Mouse (Mus musculus) midbrain, embryonic 14.5 days (tissue): ENCODE measurements around the gene Zfp866. TPM values are rescaled to one million over a fixed set of nuclear protein-coding genes. Genes with fewer than 3 reads are reported as not detected.
A peak's percentile ranks its signal among the peaks of the same experiment; 100 is the strongest.

Experiments
- ATAC-seq: fragments of 200-750 bp; cut with Nextera tagmentation; 2 replicates; pipeline ENCODE4 v1.8.0; 2017; ENCODE audit warnings: moderate number of reproducible peaks, moderate library complexity; ENCODE audit not compliant: low FRiP score, low TSS enrichment
- DNase-seq: peaks from one replicate; pipeline ENCODE4 v3.0.0-alpha.2; 2015
- H3K27ac ChIP-seq: fragments of 300-500 bp; sonication (generic); replicated peaks from 2 replicates; pipeline ENCODE4 v1.5.1; 2014; ENCODE audit warnings: mild to moderate bottlenecking, low read depth, low read length, moderate library complexity
- H3K27me3 ChIP-seq: fragments of 300-500 bp; sonication (generic); 2 replicates; pipeline ENCODE4 v1.6.1; 2014; ENCODE audit warnings: low read length, control low read depth, mixed read lengths; ENCODE audit not compliant: control insufficient read depth, insufficient read depth
- H3K36me3 ChIP-seq: fragments of 300-500 bp; sonication (generic); 2 replicates; pipeline ENCODE4 v1.6.1; 2014; ENCODE audit warnings: low read length, control low read depth; ENCODE audit not compliant: control insufficient read depth, insufficient read depth
- H3K4me1 ChIP-seq: fragments of 300-500 bp; sonication (generic); 2 replicates; pipeline ENCODE4 v1.6.1; 2014; ENCODE audit warnings: mild to moderate bottlenecking, antibody characterized with exemption, low read length, control low read depth; ENCODE audit not compliant: control insufficient read depth, insufficient read depth
- H3K4me2 ChIP-seq: fragments of 300-500 bp; sonication (generic); 2 replicates; pipeline ENCODE4 v1.6.1; 2014; ENCODE audit warnings: mild to moderate bottlenecking, low read length, moderate library complexity
- H3K4me3 ChIP-seq: fragments of 300-500 bp; sonication (generic); replicated peaks from 2 replicates; pipeline ENCODE4 v1.5.1; 2014; ENCODE audit warnings: low read depth, low read length
- H3K9ac ChIP-seq: fragments of 300-500 bp; sonication (generic); replicated peaks from 2 replicates; pipeline ENCODE4 v1.6.1; 2014; ENCODE audit warnings: mild to moderate bottlenecking, low read length, moderate library complexity
- H3K9me3 ChIP-seq: fragments of 300-500 bp; sonication (generic); 2 replicates; pipeline ENCODE4 v1.6.1; 2016; ENCODE audit warnings: low read length, control low read depth, mixed read lengths; ENCODE audit not compliant: control insufficient read depth
- WGBS: fragments of 180-500 bp; shearing (Covaris S2); extraction: QIAGEN DNeasy Blood & Tissue Kit; methylation state at CpG from one replicate; pipeline ENCODE4 v1.1.7; 2014; 5-methylcytosine and 5-hydroxymethylcytosine counted together
- polyA plus RNA-seq: library from polyadenylated mRNA; unstranded; fragments of >200 nt; fragmentation: Nextera tagmentation; extraction: Ambion mirVana; gene quantifications from 2 replicates; pipeline ENCODE4 v1.2.1, GENCODE M21; 2014

Gene Zfp866
- 40.1 and 50.4 TPM in 2 replicates for polyA plus RNA-seq

DNA sequence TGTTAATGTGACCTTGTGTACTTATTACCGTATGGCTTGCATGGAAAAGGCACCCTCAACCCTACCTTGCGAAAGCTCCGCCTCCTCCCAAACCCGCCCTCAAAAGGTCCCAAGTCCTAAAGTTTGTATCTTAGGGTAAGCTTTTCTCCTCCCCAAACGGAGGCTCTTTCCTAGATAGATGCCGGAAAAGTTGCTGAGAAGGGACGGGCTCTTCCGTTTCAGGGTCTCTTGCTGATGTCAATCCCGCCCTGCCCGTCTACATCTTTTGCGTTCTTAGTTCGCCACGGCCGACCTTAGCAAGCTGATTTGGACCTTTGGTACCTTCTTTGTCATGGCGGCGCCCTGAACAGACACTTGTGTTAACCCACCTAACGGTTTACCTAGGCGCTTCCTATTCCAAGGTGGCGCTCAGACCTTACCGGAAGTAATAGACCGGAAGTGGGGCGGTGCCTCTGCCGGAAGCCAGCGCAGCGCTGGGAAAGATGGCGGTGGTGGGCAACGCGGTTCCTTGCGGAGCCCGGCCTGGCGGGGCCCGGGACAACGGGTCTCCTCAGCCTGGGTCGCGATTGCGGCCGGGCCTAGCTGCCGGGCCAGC, at the start of gene Zfp866, which contains the start of gene Atp13a1:
Zfp866 (minus strand) TSS at position 406 of the 595 bp plus-strand sequence.
Atp13a1 (plus strand) TSS at position 391 of the 595 bp plus-strand sequence.
- DNase-seq: peak; percentile 96
- peaks cover 13% of the 10 kb centered on the region for H3K4me1 ChIP-seq
- peak within 1 kb of the TSS; percentile 92 for H3K9ac ChIP-seq
- H3K4me2 ChIP-seq: peak within 1 kb of the TSS; percentile 59
- peak within 1 kb of the TSS; percentile 100 for H3K4me3 ChIP-seq
- H3K9me3 ChIP-seq: no peaks in the 10 kb centered on the region
- peak; percentile 95 for ATAC-seq
- under 1% methylated on average over 38 of the region's 38 CpGs for WGBS
- H3K27ac ChIP-seq: peak within 1 kb of the TSS; percentile 75
- H3K27me3 ChIP-seq: no peaks in the 10 kb centered on the region
- peaks cover 27% of the 10 kb centered on the region for H3K36me3 ChIP-seq

- ATAC-seq (no peak), DNase-seq (no peak)
- Histone ChIP-seq H3K27ac (no peak overlapping the region), H3K36me3 (peaks cover 15% of the 10 kb centered on the region), H3K27me3 (no peaks in the 10 kb centered on the region), H3K4me2 (no peak overlapping the region), H3K9me3 (no peaks in the 10 kb centered on the region), H3K9ac (no peak overlapping the region), H3K4me1 (peaks cover 6% of the 10 kb centered on the region; the same call in 1 of the 2 replicates), H3K4me3 (no peak overlapping the region)
- 84% methylated on average over 8 of the region's 8 CpGs for WGBS
These were observed 46.2 kb upstream of the Zfp866 start for GRCm38 (mm10) chr8:69837057-69837682.

GRCm38 (mm10) chr8:69832298-69832853, 41.4 kb upstream of the Zfp866 start, which contains the start of gene Pbx4:
TSS of gene Pbx4 (plus strand) at chr8:69832491.
- Histone ChIP-seq H3K4me3 (peak within 1 kb of the TSS; percentile 69), H3K27me3 (no peaks in the 10 kb centered on the region), H3K4me2 (peak within 1 kb of the TSS; percentile 84), H3K27ac (peak within 1 kb of the TSS; percentile 83), H3K9ac (peak within 1 kb of the TSS; percentile 71), H3K9me3 (no peaks in the 10 kb centered on the region), H3K4me1 (peaks cover 10% of the 10 kb centered on the region; the same call in 1 of the 2 replicates), H3K36me3 (peaks cover 15% of the 10 kb centered on the region; the same call in 1 of the 2 replicates)
- DNase-seq (peak; percentile 98), ATAC-seq (peak; percentile 98)
- WGBS: 0% methylated on average over 38 of the region's 38 CpGs

DNA sequence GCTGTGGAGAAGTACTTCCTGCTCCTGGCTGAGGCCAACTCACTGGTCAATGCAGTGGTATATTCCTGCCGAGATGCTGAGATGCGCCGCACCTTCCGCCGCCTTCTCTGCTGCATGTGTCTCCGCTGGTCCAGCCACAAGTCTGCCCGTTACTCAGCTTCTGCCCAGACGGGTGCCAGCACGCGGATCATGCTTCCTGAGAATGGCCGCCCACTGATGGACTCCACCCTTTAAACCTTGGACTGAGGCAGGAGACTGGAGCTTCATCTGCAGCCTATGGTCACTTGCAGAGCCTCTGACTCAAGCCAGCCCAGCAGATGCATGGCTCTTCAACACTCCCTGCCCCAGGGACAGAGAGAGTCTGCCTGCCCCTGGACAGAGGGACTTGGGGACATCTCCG, 35.4 kb upstream of the Zfp866 start:
- H3K27me3 ChIP-seq: no peaks in the 10 kb centered on the region
- H3K4me2 ChIP-seq: no peak overlapping the region
- DNase-seq: no peak
- peaks cover 27% of the 10 kb centered on the region for H3K36me3 ChIP-seq
- no peaks in the 10 kb centered on the region for H3K9me3 ChIP-seq
- no peak overlapping the region for H3K9ac ChIP-seq
- no peak overlapping the region for H3K4me3 ChIP-seq
- H3K4me1 ChIP-seq: peaks cover 31% of the 10 kb centered on the region
- no peak for ATAC-seq
- H3K27ac ChIP-seq: no peak overlapping the region
- WGBS: 93% methylated on average over 12 of the region's 12 CpGs

GRCm38 (mm10) chr8:69822386-69823191, 31.6 kb upstream of the Zfp866 start, which contains the start of gene Lpar2:
TSS of gene Lpar2 (plus strand) at chr8:69822429.
- WGBS: under 1% methylated on average over 32 of the region's 35 CpGs
- peaks cover 42% of the 10 kb centered on the region for H3K36me3 ChIP-seq
- peak within 1 kb of the TSS; percentile 82 for H3K4me2 ChIP-seq
- peak; percentile 79 for ATAC-seq
- peak within 1 kb of the TSS; percentile 81 for H3K27ac ChIP-seq
- peak within 1 kb of the TSS; percentile 58 for H3K4me3 ChIP-seq
- H3K9me3 ChIP-seq: no peaks in the 10 kb centered on the region
- peak within 1 kb of the TSS; percentile 72 for H3K9ac ChIP-seq
- H3K4me1 ChIP-seq: peaks cover 31% of the 10 kb centered on the region
- H3K27me3 ChIP-seq: no peaks in the 10 kb centered on the region
- DNase-seq: peak; percentile 84

DNA sequence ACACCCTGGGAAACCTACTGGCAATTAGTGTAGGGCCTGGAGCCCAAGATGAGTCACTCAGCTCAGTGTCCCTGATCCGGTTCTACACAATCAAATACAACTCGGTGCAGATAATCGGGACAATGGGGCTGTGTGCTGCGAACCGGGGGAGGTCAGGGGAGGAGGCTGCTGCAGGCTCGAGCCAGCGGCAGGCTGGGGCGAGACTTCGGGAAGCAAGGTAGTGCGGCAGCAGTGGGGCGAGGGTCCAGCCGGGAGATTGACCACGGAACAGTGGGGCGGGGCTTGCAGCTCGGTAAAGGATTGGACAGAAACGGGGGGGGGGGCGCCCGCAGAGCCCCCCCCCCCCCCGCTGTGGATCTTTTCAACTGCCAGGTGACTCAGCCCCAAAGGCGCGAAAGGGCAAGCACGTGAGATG, 31.0 kb upstream of the Zfp866 start:
- ATAC-seq (peak; percentile 66), DNase-seq (peak; percentile 76)
- peaks cover 31% of the 10 kb centered on the region for H3K4me1 ChIP-seq
- no peaks in the 10 kb centered on the region for H3K9me3 ChIP-seq
- H3K4me3 ChIP-seq: peak overlapping the region; percentile 58
- H3K36me3 ChIP-seq: peaks cover 43% of the 10 kb centered on the region
- H3K4me2 ChIP-seq: peak overlapping the region; percentile 82
- H3K9ac ChIP-seq: peak overlapping the region; percentile 72
- no peaks in the 10 kb centered on the region for H3K27me3 ChIP-seq
- H3K27ac ChIP-seq: peak overlapping the region; percentile 81
- under 1% methylated on average over 15 of the region's 22 CpGs for WGBS

- ATAC-seq (no peak), DNase-seq (no peak)
- Histone ChIP-seq H3K4me2 (no peak overlapping the region), H3K4me1 (peaks cover 29% of the 10 kb centered on the region), H3K27ac (no peak overlapping the region), H3K36me3 (peaks cover 44% of the 10 kb centered on the region), H3K4me3 (no peak overlapping the region), H3K9me3 (no peaks in the 10 kb centered on the region), H3K9ac (no peak overlapping the region), H3K27me3 (no peaks in the 10 kb centered on the region)
- 88% methylated on average over 9 of the region's 9 CpGs for WGBS
These were observed 29.5 kb upstream of the Zfp866 start for GRCm38 (mm10) chr8:69820466-69820865.

- H3K4me1 ChIP-seq: no peaks in the 10 kb centered on the region
- no peak for ATAC-seq
- peaks cover 78% of the 10 kb centered on the region for H3K36me3 ChIP-seq
- no peak overlapping the region for H3K4me2 ChIP-seq
- H3K9ac ChIP-seq: no peak overlapping the region
- no peak overlapping the region for H3K27ac ChIP-seq
- H3K27me3 ChIP-seq: no peaks in the 10 kb centered on the region
- no peak overlapping the region for H3K4me3 ChIP-seq
- H3K9me3 ChIP-seq: no peaks in the 10 kb centered on the region
- DNase-seq: no peak
- WGBS: 94% methylated on average over 4 of the region's 4 CpGs
These were observed 24.4 kb upstream of the Zfp866 start for GRCm38 (mm10) chr8:69815396-69815795.
